Mouse (Mus musculus) testis, adult 2 months (tissue): ENCODE data around the gene Josd2. TPM values are rescaled to one million over a fixed set of nuclear protein-coding genes. Genes with fewer than 3 reads are reported as not detected.

Source experiments
- H3K27ac ChIP-seq: fragments of 200-500 bp; 2 replicates; pipeline ENCODE4 v1.5.1; 2012; ENCODE audit warnings: low read depth, low read length; ENCODE audit not compliant: control insufficient read depth, insufficient read depth
- H3K27me3 ChIP-seq: fragments of 200-500 bp; 2 replicates; pipeline ENCODE4 v1.6.1; 2012; ENCODE audit warnings: mild to moderate bottlenecking, low read length, moderate library complexity; ENCODE audit not compliant: control insufficient read depth, insufficient read depth
- H3K36me3 ChIP-seq: fragments of 200-500 bp; 2 replicates; pipeline ENCODE4 v1.6.1; 2012; ENCODE audit warnings: mild to moderate bottlenecking, low read length; ENCODE audit not compliant: control insufficient read depth, insufficient read depth
- H3K4me1 ChIP-seq: fragments of 200-500 bp; 2 replicates; pipeline ENCODE4 v1.6.1; 2012; ENCODE audit warnings: low read length; ENCODE audit not compliant: control insufficient read depth, insufficient read depth
- H3K4me3 ChIP-seq: fragments of 200-500 bp; 2 replicates; pipeline ENCODE4 v1.5.1; 2012; ENCODE audit warnings: low read depth, mild to moderate bottlenecking, low read length, moderate library complexity, mixed read lengths; ENCODE audit not compliant: control insufficient read depth
- CTCF ChIP-seq: fragments of 200-500 bp; IDR thresholded peaks from 2 replicates; pipeline ENCODE4 v1.5.1; 2012; ENCODE audit warnings: low read depth, mild to moderate bottlenecking, inconsistent platforms, low read length, moderate library complexity; ENCODE audit not compliant: control insufficient read depth, insufficient read depth, insufficient replicate concordance
- POLR2A ChIP-seq: fragments of 200-500 bp; IDR thresholded peaks from 2 replicates; pipeline ENCODE4 v1.6.1; 2012; ENCODE audit warnings: low read depth, mild to moderate bottlenecking, inconsistent platforms, low read length, moderate library complexity; ENCODE audit not compliant: control insufficient read depth
- polyA plus RNA-seq: library from polyadenylated mRNA; depleted of rRNA; stranded (reverse); fragments of >200 nt; gene quantifications from 2 replicates; pipeline ENCODE4 v1.2.3, GENCODE M21; 2012

Josd2 gene
- polyA plus RNA-seq, 1 experiment, result 118 TPM

- H3K4me1 ChIP-seq, result peaks cover 8% of the 10 kb centered on the region
- no peak overlapping the region for H3K27ac ChIP-seq
- H3K27me3 ChIP-seq, result no peaks in the 10 kb centered on the region
These were observed 4.1 kb upstream of the Josd2 start for GRCm38 (mm10) chr7:44463556-44464225.

GRCm38 (mm10) chr7:44464511-44464910, 3.3 kb upstream of the Josd2 start:
- Histone ChIP-seq H3K27me3 (no peaks in the 10 kb centered on the region), H3K4me3 (no peak overlapping the region), H3K4me1 (peaks cover 10% of the 10 kb centered on the region), H3K27ac (no peak overlapping the region), H3K36me3 (no peaks in the 10 kb centered on the region)
- TF ChIP-seq POLR2A, result no peak
- TF ChIP-seq CTCF, result no peak

More at GRCm38 (mm10) chr7:44463556-44464225, 4.1 kb upstream of the Josd2 start:
- TF ChIP-seq POLR2A (no peak), CTCF (no peak)
- H3K36me3 ChIP-seq, result no peaks in the 10 kb centered on the region
- no peak overlapping the region for H3K4me3 ChIP-seq

- Histone ChIP-seq H3K4me3 (peak within 1 kb of the TSS; percentile 93), H3K27ac (no peak within 1 kb of the TSS), H3K36me3 (no peaks in the 10 kb centered on the region), H3K27me3 (no peaks in the 10 kb centered on the region), H3K4me1 (peaks cover 10% of the 10 kb centered on the region)
- TF ChIP-seq POLR2A, result no peak
- no peak for TF ChIP-seq CTCF
These were observed 2.7 kb upstream of the Josd2 start, which contains the start of gene Aspdh for GRCm38 (mm10) chr7:44465111-44465510. TSS of gene Aspdh (plus strand) at chr7:44465391.

- no peak for TF ChIP-seq POLR2A
- no peak for TF ChIP-seq CTCF
- Histone ChIP-seq H3K36me3 (no peaks in the 10 kb centered on the region), H3K4me1 (peaks cover 10% of the 10 kb centered on the region), H3K4me3 (peak overlapping the region; percentile 93), H3K27ac (no peak overlapping the region), H3K27me3 (no peaks in the 10 kb centered on the region)
These were observed 1.5 kb upstream of the Josd2 start for GRCm38 (mm10) chr7:44466006-44466887.

GRCm38 (mm10) chr7:44466888-44467311, 880 bp upstream of the Josd2 start:
- H3K36me3 ChIP-seq, result no peaks in the 10 kb centered on the region
- H3K27ac ChIP-seq, result peak overlapping the region; percentile 19; the same call in 1 of the 2 replicates
- H3K27me3 ChIP-seq, result no peaks in the 10 kb centered on the region
- no peak; the same call in 1 of the 2 replicates for TF ChIP-seq POLR2A
- TF ChIP-seq CTCF, result no peak
- H3K4me3 ChIP-seq, result peak overlapping the region; percentile 93
- H3K4me1 ChIP-seq, result peaks cover 10% of the 10 kb centered on the region

- H3K27me3 ChIP-seq, result no peaks in the 10 kb centered on the region
- H3K36me3 ChIP-seq, result no peaks in the 10 kb centered on the region
- H3K4me1 ChIP-seq, result peaks cover 6% of the 10 kb centered on the region
- TF ChIP-seq POLR2A (no peak; the same call in 1 of the 2 replicates), CTCF (no peak)
- H3K4me3 ChIP-seq, result peak overlapping the region; percentile 93
- H3K27ac ChIP-seq, result peak overlapping the region; percentile 82; the same call in 1 of the 2 replicates
These were observed 985 bp downstream of the Josd2 start for GRCm38 (mm10) chr7:44468644-44469285.
